Mouse (Mus musculus): ENCODE data around the gene Bco2.

GRCm38 (mm10) chr9:50547859-50548478 is 7.0 kb downstream of the Bco2 start:
- TF ChIP-seq POLR2A (IDR thresholded peaks at IDR 0.05; ENCODE audit: control insufficient read depth, low read depth, low read length) = no peak
- no peak for TF ChIP-seq CTCF (IDR thresholded peaks at IDR 0.05; ENCODE audit: control insufficient read depth, insufficient read depth, insufficient replicate concordance, low read depth, low read length)

Data from testis, adult 2 months (tissue).